Mouse (Mus musculus) cerebellum, adult 2 months (tissue): ENCODE measurements around the gene Neil1.

Experiments
- CTCF ChIP-seq: fragments of 200-500 bp; IDR thresholded peaks from 2 replicates; pipeline ENCODE4 v1.5.1; 2011; ENCODE audit warnings: low read depth, mild to moderate bottlenecking, control low read depth, low read length, moderate library complexity, borderline replicate concordance; ENCODE audit not compliant: insufficient read depth
- POLR2A ChIP-seq: fragments of 200-500 bp; IDR thresholded peaks from 2 replicates; pipeline ENCODE4 v1.6.1; 2011; ENCODE audit warnings: low read length, control low read depth, borderline replicate concordance; ENCODE audit not compliant: insufficient read depth

- TF ChIP-seq POLR2A, result no peak
- no peak for TF ChIP-seq CTCF
These were observed 631 bp downstream of the Neil1 start for GRCm38 (mm10) chr9:57147205-57148143.
